Mouse (Mus musculus) CH12.LX (cell line): ENCODE measurements around the gene Il17rd.

Experiments used
- CTCF ChIP-seq, 2 experiments: IDR thresholded peaks in 1 of 2; conservative IDR thresholded peaks in 1 of 2; 2 replicates each; pipeline ENCODE4 v1.5.1; 2011 to 2012; ENCODE audit warnings: low read depth in 2 of 2, low read length in 2 of 2, improper control_type of control experiment in 1 of 2, inconsistent platforms in 1 of 2, mild to moderate bottlenecking in 1 of 2, moderate library complexity in 1 of 2
- EP300 ChIP-seq: IDR thresholded peaks from 2 replicates; pipeline ENCODE4 v1.6.1; 2011; ENCODE audit warnings: low read length, improper control_type of control experiment
- JUND ChIP-seq: conservative IDR thresholded peaks from 2 replicates; pipeline ENCODE4 v1.6.1; 2011; ENCODE audit warnings: low read depth, low read length, improper control_type of control experiment
- POLR2A ChIP-seq: IDR thresholded peaks from 2 replicates; pipeline ENCODE4 v1.6.1; 2011; ENCODE audit warnings: low read depth, mild to moderate bottlenecking, improper control_type of control experiment, low read length
- ZMIZ1 ChIP-seq: IDR thresholded peaks from 2 replicates; pipeline ENCODE4 v1.6.1; 2012; ENCODE audit warnings: low read depth, mild to moderate bottlenecking, inconsistent platforms, low read length, improper control_type of control experiment

DNA sequence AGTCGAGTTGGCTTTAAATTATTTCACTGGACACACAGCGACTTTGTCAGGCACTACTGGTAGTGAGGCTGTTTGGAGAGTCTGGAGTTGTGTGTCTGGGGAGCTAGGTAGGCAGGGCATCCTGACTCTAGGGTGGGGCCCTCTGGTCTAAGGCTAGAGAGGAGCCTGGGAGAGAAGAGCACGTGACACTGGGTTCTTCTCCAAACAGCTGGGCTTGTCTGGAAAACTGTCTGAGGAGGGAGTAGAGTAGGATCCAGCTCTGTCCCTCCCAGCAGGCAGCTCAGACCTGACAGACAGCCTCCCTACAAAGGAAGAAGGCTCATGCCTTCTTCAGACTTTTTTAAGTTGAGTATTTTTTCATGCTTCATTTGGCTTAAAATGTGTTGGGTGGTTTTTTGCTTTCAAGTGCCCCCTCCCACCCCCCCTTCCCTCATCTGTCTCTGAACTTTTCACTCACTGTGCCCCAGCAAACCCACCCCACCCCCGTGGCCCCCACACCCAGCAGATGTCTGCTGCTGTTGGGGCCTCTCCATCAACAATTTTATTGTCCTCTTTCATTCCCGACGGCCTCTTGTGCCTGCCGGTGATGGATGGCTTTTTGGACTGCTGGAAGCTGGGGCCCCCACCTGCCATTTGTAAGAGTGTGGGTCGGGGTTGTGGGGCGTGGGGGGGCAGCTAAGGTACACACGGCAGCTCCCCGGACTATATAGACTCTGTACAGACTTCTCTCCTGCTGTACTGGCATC lies 5.7 kb downstream of the Il17rd start:
- TF ChIP-seq CTCF (conservative IDR thresholded peaks at IDR 0.05 in 1 of 2, IDR thresholded peaks at IDR 0.05 in 1 of 2; ENCODE audit: low read depth in 2 of 2, low read length in 2 of 2) (no peak), JUND (no peak), POLR2A (no peak), EP300 (no peak), ZMIZ1 (no peak)
